ENCODE assay signal across 8 mouse cellular contexts in genomic region chr5:50059586-50059985, GRCm38 (mm10). TPM values are rescaled to one million over a fixed set of nuclear protein-coding genes. Genes with fewer than 3 reads are reported as not detected.
DNase-seq lines count a peak whose midpoint lies in the region; ATAC-seq lines count a peak whose summit lies in the region.

No protein-coding gene starts in this region.

- 67% methylated on average over 7 of the region's 7 CpGs for WGBS in embryonic facial prominence, embryonic 14.5 days
- WGBS in forebrain, embryonic 15.5 days, result 92% methylated on average over 7 of the region's 7 CpGs

- peaks cover 19% of the 10 kb centered on the region for H3K4me1 ChIP-seq in embryonic facial prominence, embryonic 14.5 days (ENCODE audit: control insufficient read depth, insufficient read depth, low read length)
- peaks cover 27% of the 10 kb centered on the region for H3K4me1 ChIP-seq in forebrain, embryonic 15.5 days

- no peaks in the 10 kb centered on the region for H3K27me3 ChIP-seq in embryonic facial prominence, embryonic 14.5 days (replicated peaks; ENCODE audit: control insufficient read depth, insufficient read depth, low read length)
- no peaks in the 10 kb centered on the region for H3K27me3 ChIP-seq in forebrain, embryonic 15.5 days

- peak overlapping the region; percentile 97 for H3K4me3 ChIP-seq in embryonic facial prominence, embryonic 14.5 days (ENCODE audit: low read depth, low read length)
- no peak overlapping the region for H3K4me3 ChIP-seq in forebrain, embryonic 15.5 days

- no peaks in the 10 kb centered on the region for H3K36me3 ChIP-seq in embryonic facial prominence, embryonic 14.5 days (ENCODE audit: control insufficient read depth, insufficient read depth, low read length)
- H3K36me3 ChIP-seq in forebrain, embryonic 15.5 days, result no peaks in the 10 kb centered on the region

- no peak for DNase-seq in embryonic facial prominence, embryonic 14.5 days (ENCODE audit: low spot score)
- peak; percentile 66 to 81 for DNase-seq in kidney, postnatal 25 days
- peak; percentile 71 for DNase-seq in lung, postnatal 36 days
- no peak for DNase-seq in frontal cortex, postnatal 10 days (ENCODE audit: low spot score in 2 of 2)
- DNase-seq in gastrocnemius, postnatal 10 days, result no peak
- DNase-seq in layer of hippocampus, postnatal 14 days (ENCODE audit: low spot score in 2 of 2), result no peak
- no peak for DNase-seq in Muller cell, postnatal 12 days (ENCODE audit: inconsistent ontology term)

- H3K9ac ChIP-seq in embryonic facial prominence, embryonic 14.5 days (ENCODE audit: low read depth, low read length), result peak overlapping the region; percentile 99; the same call in 1 of the 2 replicates
- H3K9ac ChIP-seq in forebrain, embryonic 15.5 days (replicated peaks), result no peak overlapping the region

- no peak overlapping the region for H3K27ac ChIP-seq in embryonic facial prominence, embryonic 14.5 days (replicated peaks; ENCODE audit: low read depth, low read length)
- no peak overlapping the region for H3K27ac ChIP-seq in forebrain, embryonic 15.5 days (replicated peaks)

- no peak for ATAC-seq in embryonic facial prominence, embryonic 14.5 days (ENCODE audit: low read depth)
- ATAC-seq in forebrain, embryonic 15.5 days (replicated peaks), result no peak; the same call in 1 of the 2 replicates

- no peaks in the 10 kb centered on the region for H3K9me3 ChIP-seq in embryonic facial prominence, embryonic 14.5 days (ENCODE audit: control insufficient read depth, low read length)
- no peaks in the 10 kb centered on the region for H3K9me3 ChIP-seq in forebrain, embryonic 15.5 days

- H3K4me2 ChIP-seq in embryonic facial prominence, embryonic 14.5 days (ENCODE audit: low read depth, low read length), result peak overlapping the region; percentile 66
- H3K4me2 ChIP-seq in forebrain, embryonic 15.5 days (replicated peaks), result peak overlapping the region; percentile 71; the same call in 1 of the 2 replicates

RNA-seq across cellular contexts. Expression of gene Adgra3, which starts 0.8 kb away (rescaled TPM):
- 38.3 and 47.3 TPM in 2 replicates for polyA plus RNA-seq in embryonic facial prominence, embryonic 14.5 days (2014; fragmentation: Nextera tagmentation; extraction: Ambion mirVana)
- 20.5 and 22.3 TPM in 2 replicates for polyA plus RNA-seq in forebrain, embryonic 15.5 days (2015; fragmentation: Nextera tagmentation; extraction: Ambion mirVana)
- 10 to 100 TPM; 19.9 to 29.2 TPM for total RNA-seq in gastrocnemius, postnatal 10 days (2021)
- total RNA-seq in layer of hippocampus, postnatal 14 days (2021), result 10 to 100 TPM; 31.5 to 31.7 TPM

Comparison
In these comparisons a context has a peak if more than half of its experiments do, and no peak if none do; other contexts are left out.
1. DNase-seq: peak in kidney, postnatal 25 days (2 of 2) and lung, postnatal 36 days (single experiment); none in embryonic facial prominence, embryonic 14.5 days (single experiment), frontal cortex, postnatal 10 days (0 of 2), gastrocnemius, postnatal 10 days (single experiment), layer of hippocampus, postnatal 14 days (0 of 2) and Muller cell, postnatal 12 days (single experiment).